Mouse (Mus musculus) forebrain, embryonic 10.5 days (tissue): ENCODE measurements around the gene Cmtr1. TPM values are rescaled to one million over a fixed set of nuclear protein-coding genes. Genes with fewer than 3 reads are reported as not detected.

Experiments
- DNase-seq: peaks from one replicate; pipeline ENCODE4 v3.0.0-alpha.2; 2017; ENCODE audit warnings: low spot score; ENCODE audit errors: extremely low spot score
- H3K27ac ChIP-seq: fragments of 300-500 bp; sonication (generic); 2 replicates; pipeline ENCODE4 v1.5.1; 2016; ENCODE audit warnings: mild to moderate bottlenecking
- H3K27me3 ChIP-seq: fragments of 300-500 bp; sonication (generic); 2 replicates; pipeline ENCODE4 v1.6.1; 2016; ENCODE audit warnings: mild to moderate bottlenecking; ENCODE audit not compliant: poor library complexity, severe bottlenecking
- H3K36me3 ChIP-seq: fragments of 300-500 bp; sonication (generic); replicated peaks from 2 replicates; pipeline ENCODE4 v1.6.1; 2016; ENCODE audit warnings: mild to moderate bottlenecking, moderate library complexity
- H3K4me1 ChIP-seq: fragments of 300-500 bp; sonication (generic); 2 replicates; pipeline ENCODE4 v1.6.1; 2016
- H3K4me3 ChIP-seq: fragments of 300-500 bp; sonication (generic); 2 replicates; pipeline ENCODE4 v1.5.1; 2016; ENCODE audit warnings: mild to moderate bottlenecking, moderate library complexity
- H3K9me3 ChIP-seq: fragments of 300-500 bp; sonication (generic); 2 replicates; pipeline ENCODE4 v1.6.1; 2016; ENCODE audit warnings: mild to moderate bottlenecking, moderate library complexity
- WGBS: fragments of 180-500 bp; shearing (Covaris S2); methylation state at CpG from one replicate; pipeline ENCODE4 v1.1.7; 2016; 5-methylcytosine and 5-hydroxymethylcytosine counted together
- polyA plus RNA-seq: library from polyadenylated mRNA; unstranded; fragments of >200 nt; fragmentation: Nextera tagmentation; extraction: Ambion mirVana; gene quantifications from 2 replicates; pipeline ENCODE4 v1.2.1, GENCODE M21; 2016

The Cmtr1 gene
- polyA plus RNA-seq, 1 experiment from 2014 or later, result 139 TPM

DNA sequence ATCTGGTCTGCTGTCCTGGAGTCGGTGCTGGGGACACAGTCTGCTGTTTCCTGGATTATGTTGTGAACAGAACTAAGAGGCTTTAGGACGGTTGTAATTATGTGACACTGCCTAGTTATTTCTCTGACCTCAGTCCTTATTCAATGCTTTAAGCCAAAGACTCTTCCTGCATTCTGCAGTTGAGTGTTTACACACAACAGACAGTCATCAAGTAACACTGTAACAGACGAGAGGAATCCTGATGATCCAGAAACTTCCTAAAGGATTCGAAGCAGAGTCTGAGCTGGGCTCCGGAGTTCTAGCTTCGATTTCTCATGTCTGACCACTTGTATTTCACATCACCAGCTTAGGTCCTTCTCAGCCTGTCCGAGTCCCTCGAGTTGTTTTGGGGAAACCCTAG is 18.1 kb downstream of the Cmtr1 start:
- Histone ChIP-seq H3K27me3 (no peaks in the 10 kb centered on the region), H3K9me3 (no peaks in the 10 kb centered on the region), H3K27ac (no peak overlapping the region), H3K4me1 (no peaks in the 10 kb centered on the region), H3K36me3 (peaks cover 100% of the 10 kb centered on the region), H3K4me3 (no peak overlapping the region)
- 94% methylated on average over 8 of the region's 8 CpGs for WGBS
- DNase-seq, result no peak

GRCm38 (mm10) chr17:29679038-29679767 is 18.8 kb downstream of the Cmtr1 start:
- Histone ChIP-seq H3K36me3 (peaks cover 100% of the 10 kb centered on the region), H3K9me3 (no peaks in the 10 kb centered on the region), H3K4me1 (no peaks in the 10 kb centered on the region), H3K4me3 (no peak overlapping the region), H3K27ac (no peak overlapping the region), H3K27me3 (no peaks in the 10 kb centered on the region)
- no peak for DNase-seq
- 93% methylated on average over 6 of the region's 6 CpGs for WGBS

GRCm38 (mm10) chr17:29680174-29680573 is 19.8 kb downstream of the Cmtr1 start:
- Histone ChIP-seq H3K9me3 (no peaks in the 10 kb centered on the region), H3K4me3 (no peak overlapping the region), H3K27ac (no peak overlapping the region), H3K27me3 (no peaks in the 10 kb centered on the region), H3K36me3 (peaks cover 100% of the 10 kb centered on the region), H3K4me1 (no peaks in the 10 kb centered on the region)
- DNase-seq, result no peak
- 95% methylated on average over 2 of the region's 2 CpGs for WGBS

GRCm38 (mm10) chr17:29680921-29681320 is 20.5 kb downstream of the Cmtr1 start:
- WGBS, result 94% methylated on average over 2 of the region's 2 CpGs
- Histone ChIP-seq H3K9me3 (no peaks in the 10 kb centered on the region), H3K36me3 (peaks cover 100% of the 10 kb centered on the region), H3K4me1 (no peaks in the 10 kb centered on the region), H3K27ac (no peak overlapping the region), H3K27me3 (no peaks in the 10 kb centered on the region), H3K4me3 (no peak overlapping the region)
- DNase-seq, result no peak

GRCm38 (mm10) chr17:29681669-29682068 is 21.3 kb downstream of the Cmtr1 start:
- H3K27ac ChIP-seq, result no peak overlapping the region
- no peaks in the 10 kb centered on the region for H3K27me3 ChIP-seq
- no peak for DNase-seq
- H3K4me1 ChIP-seq, result no peaks in the 10 kb centered on the region
- H3K4me3 ChIP-seq, result no peak overlapping the region
- peaks cover 100% of the 10 kb centered on the region for H3K36me3 ChIP-seq
- H3K9me3 ChIP-seq, result no peaks in the 10 kb centered on the region
- WGBS, result 94% methylated on average over 9 of the region's 9 CpGs

- H3K36me3 ChIP-seq, result peaks cover 100% of the 10 kb centered on the region
- 81% methylated on average over 7 of the region's 7 CpGs for WGBS
- no peaks in the 10 kb centered on the region for H3K4me1 ChIP-seq
- no peak for DNase-seq
- H3K27ac ChIP-seq, result no peak overlapping the region
- H3K4me3 ChIP-seq, result no peak overlapping the region
- no peaks in the 10 kb centered on the region for H3K9me3 ChIP-seq
- H3K27me3 ChIP-seq, result no peaks in the 10 kb centered on the region
Measured at GRCm38 (mm10) chr17:29682261-29682660, 21.9 kb downstream of the Cmtr1 start.

- no peaks in the 10 kb centered on the region for H3K9me3 ChIP-seq
- WGBS, result 89% methylated on average over 2 of the region's 2 CpGs
- H3K4me1 ChIP-seq, result no peaks in the 10 kb centered on the region
- peaks cover 100% of the 10 kb centered on the region for H3K36me3 ChIP-seq
- no peak for DNase-seq
- no peaks in the 10 kb centered on the region for H3K27me3 ChIP-seq
- no peak overlapping the region for H3K27ac ChIP-seq
- no peak overlapping the region for H3K4me3 ChIP-seq
Measured at GRCm38 (mm10) chr17:29683127-29683526, 22.7 kb downstream of the Cmtr1 start.

DNA sequence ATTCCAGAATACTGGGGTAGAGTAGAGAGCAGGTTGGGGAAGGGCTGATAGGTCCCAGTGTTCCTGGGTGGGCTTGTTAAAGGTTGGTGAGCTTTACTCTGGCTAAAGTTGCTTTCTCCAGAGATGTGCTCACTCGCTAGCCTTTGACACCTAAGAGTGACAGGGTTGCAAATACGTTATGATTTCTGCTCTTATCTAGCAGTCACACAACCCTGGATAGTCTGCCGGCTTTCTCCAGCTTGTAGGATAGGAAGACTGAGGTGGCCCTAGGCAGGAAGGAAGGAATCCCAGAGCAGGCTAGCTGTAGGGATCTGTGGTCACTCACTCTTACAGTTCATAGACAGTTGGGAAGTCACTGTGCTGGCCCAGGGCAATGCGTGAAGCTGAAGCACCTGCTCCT is 23.9 kb downstream of the Cmtr1 start:
- Histone ChIP-seq H3K4me1 (no peaks in the 10 kb centered on the region), H3K9me3 (no peaks in the 10 kb centered on the region), H3K4me3 (no peak overlapping the region), H3K36me3 (peaks cover 100% of the 10 kb centered on the region), H3K27ac (no peak overlapping the region), H3K27me3 (no peaks in the 10 kb centered on the region)
- 94% methylated on average over 4 of the region's 4 CpGs for WGBS
- no peak for DNase-seq

GRCm38 (mm10) chr17:29686771-29687170 is 26.4 kb downstream of the Cmtr1 start:
- Histone ChIP-seq H3K27me3 (no peaks in the 10 kb centered on the region), H3K4me3 (no peak overlapping the region), H3K4me1 (no peaks in the 10 kb centered on the region), H3K9me3 (no peaks in the 10 kb centered on the region), H3K36me3 (peaks cover 100% of the 10 kb centered on the region), H3K27ac (no peak overlapping the region)
- no peak for DNase-seq
- 91% methylated on average over 5 of the region's 5 CpGs for WGBS

DNA sequence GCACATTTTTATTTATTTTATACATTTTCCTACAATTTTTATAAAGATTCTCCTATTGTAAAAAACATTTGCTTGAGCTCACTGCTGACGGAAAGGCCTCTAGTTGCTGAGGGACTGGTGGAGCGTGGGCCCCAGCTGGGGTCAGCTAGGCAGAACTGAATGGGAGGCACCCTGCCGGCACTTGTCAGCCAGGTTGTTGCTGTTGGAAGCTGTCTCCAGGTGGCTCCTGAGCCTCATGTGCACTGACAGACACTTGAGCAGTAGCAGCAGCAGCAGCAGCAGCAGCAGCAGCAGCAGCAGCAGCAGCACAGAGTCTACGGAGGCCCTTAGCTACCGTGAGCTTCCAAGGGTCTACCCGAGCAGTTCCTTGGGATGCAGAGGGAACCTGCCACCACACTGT is 27.0 kb downstream of the Cmtr1 start:
- Histone ChIP-seq H3K27me3 (no peaks in the 10 kb centered on the region), H3K27ac (no peak overlapping the region), H3K4me1 (no peaks in the 10 kb centered on the region), H3K36me3 (peaks cover 99% of the 10 kb centered on the region), H3K9me3 (no peaks in the 10 kb centered on the region), H3K4me3 (no peak overlapping the region)
- 86% methylated on average over 6 of the region's 6 CpGs for WGBS
- no peak for DNase-seq

- WGBS, result 95% methylated on average over 10 of the region's 10 CpGs
- no peak overlapping the region for H3K4me3 ChIP-seq
- no peaks in the 10 kb centered on the region for H3K27me3 ChIP-seq
- no peaks in the 10 kb centered on the region for H3K4me1 ChIP-seq
- peaks cover 99% of the 10 kb centered on the region for H3K36me3 ChIP-seq
- no peak for DNase-seq
- H3K27ac ChIP-seq, result no peak overlapping the region
- H3K9me3 ChIP-seq, result no peaks in the 10 kb centered on the region
Measured at GRCm38 (mm10) chr17:29688610-29689009, 28.2 kb downstream of the Cmtr1 start.

DNA sequence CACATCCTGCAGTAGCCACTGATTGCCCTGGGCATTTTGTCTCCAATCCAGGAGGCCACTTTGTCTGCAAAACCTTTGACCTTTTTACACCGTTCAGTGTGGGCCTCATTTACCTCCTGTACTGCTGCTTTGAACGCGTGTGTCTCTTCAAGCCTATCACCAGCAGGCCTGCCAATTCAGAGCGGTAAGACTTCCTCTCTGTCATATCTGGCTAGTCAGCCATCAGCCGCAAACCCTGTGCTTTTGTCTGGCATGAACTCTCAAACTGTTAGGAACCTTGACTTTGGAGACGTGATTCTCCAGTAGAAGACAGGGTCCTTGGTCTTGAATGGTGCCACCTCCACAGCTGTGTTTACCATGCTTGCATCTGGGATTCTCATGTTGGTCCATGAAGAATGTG is 29.9 kb downstream of the Cmtr1 start:
- H3K27ac ChIP-seq, result no peak overlapping the region
- H3K4me3 ChIP-seq, result no peak overlapping the region
- peaks cover 99% of the 10 kb centered on the region for H3K36me3 ChIP-seq
- no peaks in the 10 kb centered on the region for H3K9me3 ChIP-seq
- no peak for DNase-seq
- WGBS, result 90% methylated on average over 6 of the region's 6 CpGs
- H3K4me1 ChIP-seq, result no peaks in the 10 kb centered on the region
- no peaks in the 10 kb centered on the region for H3K27me3 ChIP-seq

DNA sequence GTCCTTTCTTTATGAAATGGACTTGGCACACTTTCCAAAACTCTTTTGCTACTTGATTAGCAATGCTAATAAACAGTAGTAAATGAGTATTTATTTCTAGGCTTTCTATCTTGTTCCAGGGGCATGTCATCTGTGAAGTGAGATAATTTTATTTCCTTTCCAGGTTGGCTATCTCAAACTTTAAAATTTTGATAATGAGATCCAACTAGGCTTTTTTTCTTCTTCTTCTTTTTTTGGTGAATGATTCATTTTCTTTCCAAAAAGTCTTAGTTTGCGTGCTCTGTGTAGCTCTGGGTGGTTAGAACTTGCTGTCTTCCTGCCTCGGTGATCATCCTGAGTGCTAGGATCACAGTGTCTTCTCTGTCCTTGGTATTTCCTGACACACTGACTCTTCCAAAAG is 32.4 kb downstream of the Cmtr1 start:
- no peaks in the 10 kb centered on the region for H3K9me3 ChIP-seq
- 95% methylated on average over 2 of the region's 2 CpGs for WGBS
- no peak for DNase-seq
- no peaks in the 10 kb centered on the region for H3K4me1 ChIP-seq
- peaks cover 99% of the 10 kb centered on the region for H3K36me3 ChIP-seq
- no peaks in the 10 kb centered on the region for H3K27me3 ChIP-seq
- H3K4me3 ChIP-seq, result no peak overlapping the region
- H3K27ac ChIP-seq, result no peak overlapping the region

DNA sequence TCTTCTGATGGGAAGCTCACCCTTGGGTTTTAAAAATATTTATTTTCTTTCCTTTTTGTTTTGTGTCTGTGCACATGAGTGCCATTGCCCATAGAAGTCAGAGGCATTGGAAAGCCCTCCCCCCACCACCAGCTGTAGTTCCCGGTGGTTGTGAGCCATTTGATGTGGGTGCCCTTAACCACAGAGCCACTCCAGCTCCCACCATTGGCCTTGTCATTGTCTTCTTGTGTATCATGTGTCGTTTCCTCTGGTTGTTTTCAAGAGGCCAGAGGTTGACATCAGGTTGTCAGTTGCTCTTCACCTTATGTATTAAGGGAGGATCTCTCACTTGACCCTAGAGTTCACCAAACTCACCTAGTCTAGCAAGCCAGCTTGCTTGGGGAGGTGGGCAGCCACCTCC is 33.2 kb downstream of the Cmtr1 start:
- no peak for DNase-seq
- 82% methylated on average over 2 of the region's 2 CpGs for WGBS
- H3K4me3 ChIP-seq, result no peak overlapping the region
- no peaks in the 10 kb centered on the region for H3K27me3 ChIP-seq
- no peak overlapping the region for H3K27ac ChIP-seq
- H3K4me1 ChIP-seq, result no peaks in the 10 kb centered on the region
- H3K9me3 ChIP-seq, result no peaks in the 10 kb centered on the region
- peaks cover 99% of the 10 kb centered on the region for H3K36me3 ChIP-seq
